Mouse (Mus musculus) small intestine, adult 2 months (tissue): ENCODE measurements at regions not wholly inside any gene's neighbourhood (a gene's known extent, or its start where the extent isn't known, plus 50 kb on each side); places are given as distances from the start of the nearest gene placed in this dataset.

Experiments
- H3K27ac ChIP-seq: fragments of 200-500 bp; 2 replicates; pipeline ENCODE4 v1.5.1; 2012; ENCODE audit warnings: low read depth, low read length, control low read depth, inconsistent platforms; ENCODE audit not compliant: insufficient read depth
- H3K27me3 ChIP-seq: fragments of 200-500 bp; 2 replicates; pipeline ENCODE4 v1.6.1; 2012; ENCODE audit warnings: mild to moderate bottlenecking, moderate library complexity, low read length, inconsistent platforms; ENCODE audit not compliant: control insufficient read depth, insufficient read depth
- H3K36me3 ChIP-seq: fragments of 200-500 bp; 2 replicates; pipeline ENCODE4 v1.6.1; 2012; ENCODE audit warnings: mild to moderate bottlenecking, low read length, control low read depth, inconsistent platforms; ENCODE audit not compliant: control insufficient read depth, insufficient read depth
- H3K4me1 ChIP-seq: fragments of 200-500 bp; 2 replicates; pipeline ENCODE4 v1.6.1; 2012; ENCODE audit warnings: low read length, inconsistent platforms, mixed read lengths; ENCODE audit not compliant: control insufficient read depth, insufficient read depth, insufficient read length
- H3K4me3 ChIP-seq: fragments of 200-500 bp; 2 replicates; pipeline ENCODE4 v1.5.1; 2012; ENCODE audit warnings: low read depth, mild to moderate bottlenecking, control low read depth, inconsistent platforms, low read length, moderate library complexity
- CTCF ChIP-seq: fragments of 200-500 bp; IDR thresholded peaks from 2 replicates; pipeline ENCODE4 v1.5.1; 2012; ENCODE audit warnings: low read depth, mild to moderate bottlenecking, control low read depth, inconsistent platforms, low read length, moderate library complexity, mixed read lengths; ENCODE audit not compliant: insufficient replicate concordance, insufficient read length; ENCODE audit errors: extremely low read depth
- POLR2A ChIP-seq: fragments of 200-500 bp; IDR thresholded peaks from 2 replicates; pipeline ENCODE4 v1.6.1; 2012; ENCODE audit warnings: low read depth, mild to moderate bottlenecking, control low read depth, inconsistent platforms, low read length, moderate library complexity
- WGBS: fragments of 180-500 bp; shearing (Covaris S2); methylation state at CpG from one replicate; pipeline ENCODE4 v1.1.7; 2018; 5-methylcytosine and 5-hydroxymethylcytosine counted together

DNA sequence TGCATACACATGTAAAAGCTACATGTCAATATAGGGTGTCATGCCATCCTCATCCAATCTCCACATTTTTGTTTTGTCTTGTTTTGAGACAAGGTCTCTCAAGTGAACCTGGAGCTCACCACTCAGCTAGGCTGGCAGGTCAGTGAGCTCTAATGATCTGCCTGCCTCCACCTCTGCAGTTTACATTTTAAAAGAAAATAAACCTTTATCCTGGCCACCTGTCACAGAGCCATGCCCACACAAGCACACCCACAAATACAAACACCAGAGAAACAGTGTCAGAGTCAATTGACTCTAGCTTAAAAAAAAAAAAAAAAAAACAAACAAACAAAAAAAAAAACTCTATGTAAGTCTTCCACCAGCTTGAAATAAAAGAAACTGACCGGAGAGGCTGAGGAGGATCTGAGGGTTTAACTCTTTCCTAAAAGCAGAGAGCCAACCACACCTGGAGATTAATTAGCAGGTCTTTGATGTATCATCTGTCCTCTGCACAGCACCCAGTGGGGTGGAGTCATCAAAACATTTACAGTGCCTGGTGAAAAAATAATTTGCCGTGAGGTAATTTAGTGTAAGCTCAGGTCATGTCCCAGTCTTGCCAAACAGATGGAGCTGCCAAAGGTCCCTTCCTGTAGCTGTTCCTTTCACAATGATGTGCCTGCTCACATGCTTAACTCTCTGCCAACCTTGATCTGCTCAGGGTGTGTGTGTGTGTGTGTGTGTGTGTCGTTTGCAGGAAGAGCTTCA is 262.2 kb downstream of the Gm11361 start:
- Histone ChIP-seq H3K36me3 (no peaks in the 10 kb centered on the region), H3K4me3 (no peak overlapping the region), H3K27ac (0 out of 2 replicates have a peak overlapping the region, but pooled peaks have one; percentile 18), H3K4me1 (no peaks in the 10 kb centered on the region), H3K27me3 (no peaks in the 10 kb centered on the region)
- 17% methylated on average over 3 of the region's 3 CpGs for WGBS
- TF ChIP-seq POLR2A (no peak), CTCF (no peak)

DNA sequence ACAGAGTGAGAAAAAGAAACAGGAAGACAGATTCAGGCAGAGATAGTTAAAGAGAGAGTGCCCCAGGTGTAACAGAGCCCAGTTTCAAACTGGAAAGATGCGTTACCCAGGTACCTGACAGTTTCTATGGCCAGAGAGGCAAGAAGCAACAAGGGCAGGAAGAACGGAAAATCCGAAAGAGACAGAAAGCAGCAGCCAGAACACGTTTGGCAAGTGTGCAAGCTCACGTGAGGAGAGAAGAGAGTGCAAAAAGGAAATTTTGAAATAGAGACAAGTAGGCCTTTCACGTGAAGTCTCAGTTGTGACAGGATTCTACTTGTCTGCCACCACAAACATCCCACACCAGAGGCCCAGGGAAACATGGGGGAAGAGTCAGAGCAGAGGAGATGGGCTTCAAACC is 259.8 kb downstream of the Gm11361 start:
- no peaks in the 10 kb centered on the region for H3K36me3 ChIP-seq
- H3K27me3 ChIP-seq, result no peaks in the 10 kb centered on the region
- peaks cover 4% of the 10 kb centered on the region for H3K4me1 ChIP-seq
- H3K4me3 ChIP-seq, result no peak overlapping the region
- TF ChIP-seq CTCF (no peak), POLR2A (no peak)
- 86% methylated on average over 6 of the region's 6 CpGs for WGBS
- no peak overlapping the region for H3K27ac ChIP-seq

DNA sequence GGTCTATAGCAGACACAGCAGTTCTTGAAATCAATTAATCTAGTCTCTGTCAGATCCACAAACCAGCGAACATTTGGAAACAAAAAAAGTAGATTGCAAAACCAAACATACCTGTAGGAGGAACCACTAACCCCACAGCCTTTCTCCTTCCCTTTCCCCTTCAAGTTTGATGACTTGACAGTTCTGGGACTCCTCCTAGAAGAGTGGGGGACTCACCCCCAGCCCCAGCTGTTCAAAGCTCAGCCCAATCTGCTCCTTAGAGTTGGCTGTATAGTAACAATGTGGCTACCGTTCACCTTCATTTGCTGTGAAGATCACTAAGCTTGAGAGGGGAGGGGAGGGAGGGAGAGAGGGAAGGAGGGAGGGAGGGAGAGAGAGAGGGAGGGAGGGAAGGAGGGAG is 259.3 kb downstream of the Gm11361 start:
- peaks cover 4% of the 10 kb centered on the region for H3K4me1 ChIP-seq
- H3K4me3 ChIP-seq, result no peak overlapping the region
- no peaks in the 10 kb centered on the region for H3K27me3 ChIP-seq
- no peak for TF ChIP-seq CTCF
- no peak for TF ChIP-seq POLR2A
- no peaks in the 10 kb centered on the region for H3K36me3 ChIP-seq
- no peak overlapping the region for H3K27ac ChIP-seq
- whole genome bisulfite sequencing, result 63% methylated on average over 2 of the region's 2 CpGs

DNA sequence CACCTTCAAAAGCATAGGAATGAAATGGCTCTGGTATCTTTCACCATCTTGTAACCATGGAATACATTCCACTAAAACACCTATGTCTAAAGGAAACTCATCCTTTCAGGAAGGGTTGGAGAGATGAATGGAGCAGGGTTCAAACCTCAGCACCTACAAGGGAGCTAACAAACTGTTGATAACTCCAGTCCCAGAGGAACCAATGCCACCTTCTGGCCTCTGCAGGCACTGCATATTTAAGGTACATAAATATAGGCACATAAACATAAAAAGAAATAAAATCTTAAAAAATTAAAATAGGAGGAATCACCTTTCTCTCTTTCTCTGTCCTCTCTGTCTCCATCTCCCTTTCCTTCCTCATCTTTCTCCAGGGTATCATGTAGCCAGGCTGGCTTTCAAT is 256.9 kb downstream of the Gm11361 start:
- Histone ChIP-seq H3K27ac (no peak overlapping the region), H3K36me3 (no peaks in the 10 kb centered on the region), H3K4me1 (peaks cover 4% of the 10 kb centered on the region), H3K27me3 (no peaks in the 10 kb centered on the region), H3K4me3 (no peak overlapping the region)
- TF ChIP-seq CTCF (no peak), POLR2A (no peak)

DNA sequence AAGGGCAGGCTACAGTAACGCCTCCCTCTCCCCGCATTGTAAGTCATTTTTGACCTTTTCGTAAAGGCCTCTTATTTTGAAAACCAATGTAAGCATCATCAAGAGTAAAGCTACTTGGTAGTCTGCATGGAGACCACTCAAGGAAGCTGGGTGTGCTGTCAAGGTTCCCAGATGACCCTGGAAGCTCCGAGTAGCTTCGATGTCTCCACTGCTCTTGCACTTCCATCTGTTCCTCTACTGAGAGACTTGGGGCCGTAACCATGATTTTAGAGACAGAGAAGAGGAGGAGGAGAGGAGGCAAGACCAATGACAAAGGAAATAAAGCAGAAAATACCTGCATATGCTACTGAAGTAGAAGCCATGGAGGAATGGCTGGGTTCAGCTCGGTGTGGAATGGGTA is 256.0 kb downstream of the Gm11361 start:
- peaks cover 4% of the 10 kb centered on the region for H3K4me1 ChIP-seq
- no peaks in the 10 kb centered on the region for H3K27me3 ChIP-seq
- 86% methylated on average over 7 of the region's 7 CpGs for WGBS
- no peak overlapping the region for H3K27ac ChIP-seq
- H3K36me3 ChIP-seq, result no peaks in the 10 kb centered on the region
- no peak for TF ChIP-seq CTCF
- no peak for TF ChIP-seq POLR2A
- no peak overlapping the region for H3K4me3 ChIP-seq

DNA sequence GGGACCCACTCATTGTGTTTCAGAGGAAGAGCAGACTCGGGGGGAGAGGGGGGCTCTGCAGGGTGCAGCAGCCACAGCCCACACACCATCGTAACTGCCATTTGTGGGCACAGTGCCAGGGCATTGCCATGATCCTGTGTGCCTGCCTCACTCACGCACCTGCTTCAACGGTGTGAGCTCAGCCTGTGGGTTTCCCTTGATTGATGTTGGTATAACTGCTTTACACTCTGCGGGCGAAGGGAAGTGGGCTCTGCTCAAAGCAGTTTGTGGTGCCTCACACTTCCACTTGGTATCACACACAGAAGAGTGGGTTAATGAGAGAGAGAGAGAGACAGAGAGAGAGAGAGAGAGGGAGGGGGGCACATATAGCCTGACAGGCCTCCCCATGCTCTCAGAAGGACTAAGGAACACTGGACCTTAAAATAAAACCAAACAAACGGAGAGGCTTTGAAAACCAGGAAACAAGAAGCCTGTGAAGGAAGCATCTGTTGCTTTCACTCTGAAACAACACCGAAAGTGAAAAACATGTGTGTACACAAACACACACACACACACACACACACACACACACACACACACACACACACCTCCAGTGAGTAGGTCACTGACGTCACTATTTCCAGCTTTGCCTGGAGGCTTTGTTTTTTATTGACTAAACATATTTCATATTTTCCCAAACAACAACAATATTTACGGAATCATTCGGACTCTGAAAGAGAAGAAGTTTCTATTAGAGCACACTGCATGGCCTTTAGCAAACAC is 255.4 kb downstream of the Gm11361 start:
- no peak for TF ChIP-seq POLR2A
- no peak for TF ChIP-seq CTCF
- WGBS, result 40% methylated on average over 11 of the region's 11 CpGs
- H3K4me3 ChIP-seq, result no peak overlapping the region
- peaks cover 4% of the 10 kb centered on the region for H3K4me1 ChIP-seq
- H3K36me3 ChIP-seq, result no peaks in the 10 kb centered on the region
- peak overlapping the region; percentile 61; the same call in 1 of the 2 replicates for H3K27ac ChIP-seq
- H3K27me3 ChIP-seq, result no peaks in the 10 kb centered on the region

DNA sequence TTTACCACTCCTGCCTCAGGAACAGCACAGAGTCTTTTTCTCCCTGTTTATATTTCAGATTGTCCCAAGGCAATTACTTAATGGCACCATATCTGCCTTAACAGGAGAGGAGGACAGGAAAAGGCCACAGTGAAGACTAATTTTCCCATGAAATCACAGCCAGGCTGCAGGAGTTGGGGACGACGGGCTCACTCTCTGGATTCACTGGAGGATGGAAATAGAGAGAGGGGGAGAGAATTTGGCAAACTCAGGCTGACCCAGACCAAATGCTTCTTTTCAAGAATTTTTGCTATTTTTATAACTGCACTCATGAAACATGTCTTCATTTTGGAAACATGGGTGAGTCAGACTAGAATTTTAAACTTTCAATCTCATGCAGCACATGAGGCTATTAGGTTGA is 250.9 kb downstream of the Gm11361 start:
- no peak overlapping the region for H3K27ac ChIP-seq
- H3K4me1 ChIP-seq, result peaks cover 4% of the 10 kb centered on the region
- TF ChIP-seq CTCF, result no peak
- no peak for TF ChIP-seq POLR2A
- no peak overlapping the region for H3K4me3 ChIP-seq
- no peaks in the 10 kb centered on the region for H3K36me3 ChIP-seq
- no peaks in the 10 kb centered on the region for H3K27me3 ChIP-seq
- WGBS, result 80% methylated on average over 2 of the region's 2 CpGs
